Comparison of ENCODE assay signal across 9 mouse cellular contexts in the genomic region with DNA sequence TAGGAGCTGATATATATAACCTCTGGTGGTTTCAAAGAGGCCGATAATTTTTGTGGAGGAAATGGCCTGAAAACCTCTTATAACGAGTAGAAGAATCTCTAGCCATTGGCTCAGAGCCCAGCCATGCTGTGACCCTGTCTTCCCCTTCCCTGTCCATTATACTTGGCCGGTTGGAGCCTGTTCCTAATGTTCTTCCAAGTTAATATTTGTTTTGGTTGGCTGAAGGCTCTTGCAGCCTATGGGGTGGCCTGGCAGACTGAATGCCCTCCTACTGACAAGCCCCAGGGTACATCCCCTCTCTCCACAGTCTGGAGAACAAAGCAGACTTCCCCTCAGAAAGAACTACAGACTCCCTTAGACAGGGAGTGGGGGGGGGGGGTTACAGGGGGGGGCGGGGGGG.
DNase-seq lines count a peak whose midpoint lies in the region; ATAC-seq lines count a peak whose summit lies in the region.
"Had no signal": no experiment of that assay in that cellular context is flagged by ENCODE, and none has a peak within 500 bp of the region (broad histone marks: within the 10 kb centered on the region; RNA-seq: fewer than 3 reads in every experiment).

No protein-coding gene starts in this region.

- no peak overlapping the region for H3K4me3 ChIP-seq in heart, embryonic 15.5 days
- H3K4me3 ChIP-seq in neural tube, embryonic 13.5 days, result no peak overlapping the region
- H3K4me3 ChIP-seq: embryonic facial prominence, embryonic 13.5 days had no signal

- peaks cover 25% of the 10 kb centered on the region for H3K4me1 ChIP-seq in heart, embryonic 15.5 days (replicated peaks)
- H3K4me1 ChIP-seq in neural tube, embryonic 13.5 days (replicated peaks), result peaks cover 14% of the 10 kb centered on the region
- H3K4me1 ChIP-seq: embryonic facial prominence, embryonic 13.5 days had no signal

- H3K9ac ChIP-seq in heart, embryonic 15.5 days, result no peak overlapping the region
- H3K9ac ChIP-seq in neural tube, embryonic 13.5 days, result no peak overlapping the region
- H3K9ac ChIP-seq: embryonic facial prominence, embryonic 13.5 days had no signal

- no peaks in the 10 kb centered on the region for H3K36me3 ChIP-seq in heart, embryonic 15.5 days
- no peaks in the 10 kb centered on the region for H3K36me3 ChIP-seq in neural tube, embryonic 13.5 days
- H3K36me3 ChIP-seq: embryonic facial prominence, embryonic 13.5 days had no signal

- H3K9me3 ChIP-seq in heart, embryonic 15.5 days (replicated peaks), result no peaks in the 10 kb centered on the region
- no peaks in the 10 kb centered on the region for H3K9me3 ChIP-seq in neural tube, embryonic 13.5 days
- H3K9me3 ChIP-seq: embryonic facial prominence, embryonic 13.5 days had no signal

- peak; percentile 27 for DNase-seq in gastrocnemius, postnatal 14 days
- no peak for DNase-seq in gastrocnemius, postnatal 36 days
- DNase-seq in cerebellum, adult 8-10 months, result peak; percentile 53
- DNase-seq in kidney, postnatal 25 days, result peak; percentile 93 to 95
- no peak for DNase-seq in thymus, postnatal 4 days

- no peak overlapping the region for H3K4me2 ChIP-seq in heart, embryonic 15.5 days
- H3K4me2 ChIP-seq in neural tube, embryonic 13.5 days, result no peak overlapping the region
- H3K4me2 ChIP-seq: embryonic facial prominence, embryonic 13.5 days had no signal

- peak overlapping the region; percentile 27; the same call in 1 of the 2 replicates for H3K27ac ChIP-seq in heart, embryonic 15.5 days
- H3K27ac ChIP-seq in neural tube, embryonic 13.5 days (replicated peaks), result no peak overlapping the region
- H3K27ac ChIP-seq: embryonic facial prominence, embryonic 13.5 days had no signal

- intact Hi-C loops in gastrocnemius, postnatal 14 days (cut with DNase I; ENCODE audit: low total_unique reads), result no loop called here
- intact Hi-C loops in gastrocnemius, postnatal 36 days (cut with DNase I), result loop anchor here (5.0 kb wide), 1 partner anchor 225 kb away; no protein-coding TSS in a partner anchor

- peak; percentile 90 for ATAC-seq in heart, embryonic 15.5 days (replicated peaks; ENCODE audit: insufficient number of reproducible peaks, insufficient read depth, low FRiP score, low read depth)
- peak; percentile 80 for ATAC-seq in neural tube, embryonic 13.5 days (ENCODE audit: low read depth)
- ATAC-seq in megakaryocyte progenitor cell, adult 5-6 weeks (replicated peaks; ENCODE audit: poor library complexity), result no peak

- WGBS in heart, embryonic 15.5 days, result 24% methylated on average over 4 of the region's 4 CpGs
- WGBS in neural tube, embryonic 13.5 days, result 25% methylated on average over 4 of the region's 4 CpGs

- no peaks in the 10 kb centered on the region for H3K27me3 ChIP-seq in heart, embryonic 15.5 days
- H3K27me3 ChIP-seq in neural tube, embryonic 13.5 days, result no peaks in the 10 kb centered on the region
- H3K27me3 ChIP-seq: embryonic facial prominence, embryonic 13.5 days had no signal

Comparison
In these comparisons a context has a peak if more than half of its experiments do, and no peak if none do; other contexts are left out.
1. DNase-seq: peak in gastrocnemius, postnatal 14 days (single experiment), cerebellum, adult 8-10 months (single experiment) and kidney, postnatal 25 days (2 of 2); none in gastrocnemius, postnatal 36 days (0 of 2) and thymus, postnatal 4 days (single experiment).